Mouse (Mus musculus) embryo, embryonic 10.5 days (tissue): ENCODE measurements at regions not wholly inside any gene's neighbourhood (a gene's known extent, or its start where the extent isn't known, plus 50 kb on each side); places are given as distances from the start of the nearest gene placed in this dataset.
A peak's percentile ranks its signal among the peaks of the same experiment; 100 is the strongest.

Experiments
- DNase-seq: peaks from one replicate; pipeline ENCODE4 v3.0.0-alpha.2; 2015; ENCODE audit warnings: low spot score

DNA sequence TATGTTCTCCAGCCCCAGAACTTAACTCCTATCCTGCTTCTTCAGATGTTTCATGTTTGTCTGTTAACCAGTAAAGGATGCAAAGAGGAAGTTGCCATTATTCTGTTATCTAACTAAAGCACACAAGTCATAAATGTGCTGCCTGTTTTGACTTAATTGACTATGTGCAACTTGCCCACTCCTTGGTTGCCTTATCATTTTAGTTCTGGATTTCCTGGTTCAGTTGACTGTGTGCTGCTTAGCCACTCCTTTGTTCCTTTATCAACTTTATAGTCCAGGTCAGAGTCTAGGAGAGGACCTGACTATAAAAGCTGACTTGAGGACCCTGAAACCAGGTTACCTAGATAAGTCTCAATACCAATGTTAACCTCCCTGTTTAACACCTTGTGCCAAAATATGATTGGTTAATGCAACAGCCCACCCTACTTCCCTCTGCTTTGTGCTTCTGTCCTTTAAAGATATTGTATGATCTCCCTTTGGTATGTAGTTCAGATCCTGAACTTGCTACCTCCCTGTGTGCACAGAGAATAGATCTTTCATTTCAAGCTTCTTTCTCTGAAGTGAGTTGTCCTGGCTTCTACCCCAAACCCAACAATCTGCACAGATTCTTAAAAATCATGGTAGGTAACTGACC is 721.2 kb upstream of the Lcorl start:
- DNase-seq: no peak

DNA sequence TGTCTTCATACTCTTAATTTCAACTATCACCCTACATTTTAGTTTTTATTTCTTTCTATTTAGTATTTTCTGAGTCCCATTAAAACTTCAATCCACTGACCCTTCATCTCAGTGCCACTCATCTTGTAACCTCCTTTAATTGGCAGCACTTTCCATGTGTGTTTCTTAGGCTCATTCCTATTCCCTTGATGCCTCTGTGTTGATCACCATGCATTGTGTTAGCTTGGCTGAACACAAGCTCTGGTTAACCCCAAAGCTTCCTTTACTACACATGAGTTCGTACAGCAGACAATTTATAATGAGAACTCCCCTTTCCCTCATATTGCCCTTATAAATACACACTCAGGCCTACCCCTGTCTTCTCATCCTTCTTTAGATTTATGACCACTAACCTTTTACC is 716.5 kb upstream of the Lcorl start:
- DNase-seq: no peak

DNA sequence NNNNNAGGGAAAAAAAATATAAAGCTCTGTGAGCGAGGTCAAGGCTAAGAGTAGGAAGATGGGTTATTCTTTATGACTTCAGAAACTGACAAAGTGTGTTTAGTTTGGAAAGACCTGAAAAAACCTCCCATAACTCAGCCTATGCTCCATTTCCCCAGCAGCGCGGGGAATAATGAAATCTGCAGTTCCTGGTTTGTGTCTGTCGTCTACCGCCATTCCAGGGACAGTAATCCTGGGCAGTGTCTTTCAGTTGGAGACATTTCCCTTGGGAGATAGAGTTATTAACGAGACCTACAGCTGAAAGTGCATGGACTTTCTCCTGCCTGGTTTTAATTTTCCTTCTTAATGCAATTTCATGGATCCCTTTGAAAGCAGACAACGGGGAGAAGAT is 715.9 kb upstream of the Lcorl start:
- peak; percentile 31 for DNase-seq

DNA sequence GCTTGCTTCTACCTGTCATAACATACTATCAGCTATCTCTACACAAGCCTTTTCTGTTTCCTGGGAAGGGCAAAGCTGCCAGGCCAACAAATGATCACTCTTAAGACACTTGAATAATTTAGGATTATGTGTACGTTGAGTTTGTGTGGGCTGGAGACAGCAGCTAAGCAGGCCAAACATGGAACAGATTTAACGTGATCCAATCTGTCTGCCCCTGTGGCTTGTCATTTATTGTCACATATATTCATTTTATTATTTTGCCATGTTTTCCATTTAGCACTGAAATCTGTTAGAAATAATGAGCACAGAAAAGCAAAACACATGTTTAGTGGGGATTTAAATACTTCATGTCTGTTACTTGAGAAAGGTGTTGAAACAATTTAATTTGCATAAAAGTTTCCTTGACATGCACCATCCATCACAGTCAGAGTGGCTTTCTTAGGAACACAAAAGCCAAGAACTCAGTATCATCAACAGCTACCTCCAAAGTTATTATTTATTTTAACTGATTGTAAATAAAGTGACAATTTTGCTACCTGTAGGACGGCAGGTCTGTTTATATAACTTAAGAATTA is 699.4 kb upstream of the Lcorl start:
- no peak for DNase-seq

DNA sequence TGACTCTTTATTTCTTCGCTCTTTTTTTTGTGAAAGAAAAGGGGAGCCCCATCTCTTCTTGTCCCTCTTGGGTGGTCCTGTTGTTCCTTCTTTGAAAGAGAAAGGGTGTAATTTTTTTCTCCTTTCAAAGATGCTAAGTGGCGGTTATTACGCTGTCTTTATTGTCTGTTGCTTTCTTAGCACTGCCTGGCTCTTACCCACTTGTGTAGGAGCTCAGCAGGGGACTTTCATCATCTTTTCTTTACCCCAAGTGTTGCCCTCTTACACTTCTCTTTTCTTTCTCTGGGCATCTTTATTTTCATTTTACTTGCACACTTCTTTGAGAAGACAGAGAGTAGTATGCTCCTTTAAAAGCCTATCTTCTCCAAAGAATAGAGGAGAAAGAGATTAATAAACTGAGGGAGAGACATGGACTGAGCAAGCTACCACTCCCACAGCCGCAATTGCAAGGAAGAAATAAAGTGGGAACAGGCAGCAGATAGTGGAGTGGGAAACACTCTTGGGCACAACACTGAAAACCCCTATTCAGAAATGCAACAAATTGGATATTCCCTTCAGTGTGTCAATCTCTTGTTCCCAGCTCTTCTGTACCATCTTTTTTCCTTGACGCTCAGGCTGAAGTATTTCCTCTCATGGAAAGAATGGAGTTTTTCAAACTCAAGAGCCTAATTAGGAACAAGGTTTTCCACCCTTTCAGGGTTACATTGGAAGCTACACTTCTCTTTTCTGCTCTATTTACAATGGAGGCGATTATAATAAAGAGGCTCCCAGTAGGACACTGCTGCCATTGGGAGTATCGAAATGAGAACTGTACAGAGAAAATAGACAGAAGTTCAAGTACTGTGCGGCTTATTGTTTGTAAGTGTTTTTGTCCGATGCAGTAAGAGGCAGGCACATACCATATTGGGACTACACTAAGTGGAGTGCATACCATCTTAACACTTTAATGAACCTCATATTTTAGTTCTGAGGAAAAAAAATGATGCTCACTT is 684.2 kb upstream of the Lcorl start:
- DNase-seq: peak; percentile 1
